Mouse (Mus musculus) E14TG2a.4 (cell line): ENCODE data around the gene Akap12.

Source experiments
- CTCF ChIP-seq: conservative IDR thresholded peaks from 2 replicates; pipeline ENCODE4 v1.5.1; 2014; ENCODE audit warnings: low read length
- NANOG ChIP-seq: IDR thresholded peaks from 2 replicates; pipeline ENCODE4 v1.6.1; 2014; ENCODE audit warnings: borderline replicate concordance, low read length, mixed read lengths

DNA sequence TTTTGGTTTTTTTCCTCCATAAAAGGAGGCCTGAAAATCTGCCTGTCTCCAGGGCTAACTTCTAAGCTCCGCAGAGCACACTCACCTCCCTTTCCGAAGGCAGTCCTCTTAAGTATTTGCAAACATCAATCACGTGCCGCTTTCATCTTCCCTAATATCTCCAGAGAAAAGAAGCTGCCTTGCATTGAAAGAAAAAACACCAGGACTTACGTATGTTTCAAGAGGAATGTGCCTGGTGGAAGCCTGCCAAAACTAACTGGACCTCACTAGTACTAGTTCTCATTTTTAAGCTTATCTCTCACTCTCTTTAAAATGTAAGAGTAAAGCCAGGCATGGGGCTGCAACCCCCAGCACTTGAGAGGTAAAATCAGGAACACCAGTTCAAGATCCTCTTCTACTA lies 59.4 kb downstream of the Akap12 start:
- TF ChIP-seq CTCF (no peak), NANOG (no peak)
